Mouse (Mus musculus): Measurements from ENCODE around the gene Lrriq1.
A peak's percentile ranks its signal among the peaks of the same experiment; 100 is the strongest.

The Lrriq1 gene

DNA sequence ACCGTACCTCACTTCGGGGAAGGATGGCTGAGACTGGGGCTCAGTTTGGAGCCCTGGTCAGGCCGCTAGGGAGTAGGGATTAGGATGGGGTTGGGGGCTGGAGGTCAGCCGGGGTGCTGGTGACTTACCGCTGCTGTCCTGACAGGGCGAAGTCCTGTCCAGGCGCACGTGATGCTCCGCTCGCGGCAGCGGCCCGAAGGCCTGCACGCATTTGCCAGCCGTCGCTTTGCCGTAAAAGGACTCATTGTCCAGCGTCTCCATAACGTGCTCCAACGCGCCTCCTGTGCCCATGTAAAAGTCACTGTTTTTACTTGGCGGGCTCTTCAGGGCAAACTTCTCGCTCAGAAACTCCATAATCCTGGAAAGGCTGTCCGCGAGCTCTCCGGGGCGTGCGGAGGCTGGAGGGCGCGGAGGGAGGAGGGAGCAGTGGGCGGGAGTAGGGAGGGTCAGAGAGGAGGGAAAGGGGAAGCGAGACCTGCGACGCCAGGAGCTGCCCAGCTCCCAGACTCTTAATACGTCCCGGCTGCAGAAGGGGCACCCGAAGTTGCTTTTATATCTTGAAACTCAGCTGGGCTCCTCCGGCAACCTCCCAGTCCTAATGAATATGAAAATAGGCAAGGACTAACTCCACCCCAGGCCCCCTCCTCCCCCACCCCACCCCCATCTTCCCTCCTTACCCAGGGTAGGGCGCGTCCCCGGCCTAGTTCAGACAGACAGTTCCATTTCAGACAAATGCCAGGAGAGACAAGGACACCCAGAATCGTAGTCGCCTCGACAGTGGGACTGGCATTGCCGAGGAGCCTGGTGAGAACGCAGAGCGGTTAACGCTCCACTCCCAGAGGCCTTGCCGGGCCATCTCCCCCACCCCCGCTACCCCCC, 207.6 kb downstream of the Lrriq1 start:
- peak; percentile 82 for DNase-seq

DNA sequence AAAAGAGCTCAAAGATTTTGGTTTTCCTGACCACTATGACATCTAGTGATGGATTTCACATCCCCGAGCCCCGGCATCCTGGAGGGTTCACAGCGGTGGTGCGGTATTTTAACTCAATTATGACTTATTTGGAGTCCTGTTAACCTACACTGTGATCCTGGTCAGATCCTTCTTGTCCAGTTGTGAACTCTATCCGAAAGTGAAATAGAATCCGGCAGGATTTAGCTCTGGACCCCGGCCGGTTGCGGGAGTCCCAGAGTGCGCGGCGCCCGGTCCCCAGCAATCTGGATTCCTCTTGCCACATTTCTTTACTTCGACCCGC, 208.2 kb downstream of the Lrriq1 start:
- no peak for DNase-seq

DNA sequence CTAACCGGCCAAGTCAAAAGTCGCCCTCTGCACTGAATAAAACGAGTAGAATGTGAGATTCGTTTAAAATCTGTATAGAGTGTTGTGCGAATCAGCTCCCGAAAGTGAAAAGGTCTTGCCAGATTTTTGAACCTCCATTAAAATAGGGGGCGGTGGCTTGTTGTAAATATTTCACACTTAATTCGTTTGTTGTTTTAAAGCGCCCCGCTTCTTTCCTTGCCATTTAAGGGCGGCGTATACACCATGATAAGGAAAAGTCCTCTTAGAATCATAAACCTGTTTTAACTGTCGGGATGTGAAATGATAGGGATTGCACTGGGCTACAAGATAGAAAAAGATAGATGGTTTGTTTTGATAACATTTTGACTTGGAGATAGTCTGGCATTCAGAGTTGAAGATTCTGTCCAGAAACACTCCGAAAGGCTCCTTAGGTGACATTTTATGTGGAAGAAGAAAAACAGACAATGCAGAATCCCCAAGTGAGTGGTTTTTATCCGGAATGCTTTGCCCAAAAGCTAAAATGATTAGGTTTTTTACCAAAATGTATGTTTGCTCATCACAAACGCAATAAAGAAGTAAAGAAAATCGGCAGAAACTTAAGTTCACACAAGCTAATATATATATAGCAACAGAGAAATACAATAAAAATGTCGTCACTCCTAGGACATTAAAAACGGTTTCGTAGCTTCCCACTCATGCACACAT, 208.7 kb downstream of the Lrriq1 start:
- no peak for DNase-seq

DNA sequence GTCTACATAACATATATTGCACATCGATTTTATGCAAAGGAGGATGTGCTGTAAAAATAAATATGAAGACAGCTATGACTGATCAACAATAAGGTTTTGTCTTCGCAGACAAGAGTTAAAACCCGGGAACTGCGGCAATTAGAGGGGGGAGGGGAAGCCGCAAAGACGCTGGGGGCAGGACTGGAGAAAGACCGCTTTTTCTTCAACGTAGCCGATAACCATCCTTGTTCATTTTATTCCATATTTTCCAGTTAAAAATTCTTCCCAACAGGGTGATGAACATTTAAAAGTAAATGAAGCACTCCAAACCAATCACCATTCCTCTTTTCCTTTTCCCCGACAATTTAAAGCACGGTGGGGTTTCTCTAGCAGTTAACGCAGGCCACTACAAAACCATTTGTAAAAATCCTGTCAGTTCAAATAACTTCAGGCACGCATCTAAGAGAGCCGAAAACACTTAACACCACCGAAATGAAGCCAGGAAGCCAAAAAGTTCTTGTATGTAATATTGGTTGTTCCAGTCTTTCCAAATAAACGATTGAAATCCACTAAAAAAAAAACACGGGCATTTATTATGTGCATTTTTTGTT, 209.4 kb downstream of the Lrriq1 start:
- peak; percentile 56 for DNase-seq

DNA sequence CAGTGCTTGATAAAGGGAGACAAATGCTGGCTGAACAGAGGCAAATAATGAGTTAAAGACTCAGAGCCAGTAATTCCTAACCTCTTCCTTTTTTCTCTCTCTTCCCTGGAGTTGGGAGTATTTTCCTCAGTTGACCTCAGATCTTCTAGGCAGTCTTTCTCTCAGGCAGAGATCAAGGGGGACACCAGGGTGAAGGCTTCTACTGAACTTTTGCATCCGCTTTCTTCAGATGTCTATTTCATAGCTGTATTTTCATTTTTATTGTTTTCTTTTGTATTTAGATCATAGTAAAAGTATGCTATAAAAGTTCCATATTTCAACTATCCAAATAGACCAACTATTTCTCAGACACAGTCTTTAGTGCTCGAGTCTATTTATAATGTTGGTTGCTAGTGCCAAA, 233.6 kb downstream of the Lrriq1 start:
- no peak for DNase-seq

DNA sequence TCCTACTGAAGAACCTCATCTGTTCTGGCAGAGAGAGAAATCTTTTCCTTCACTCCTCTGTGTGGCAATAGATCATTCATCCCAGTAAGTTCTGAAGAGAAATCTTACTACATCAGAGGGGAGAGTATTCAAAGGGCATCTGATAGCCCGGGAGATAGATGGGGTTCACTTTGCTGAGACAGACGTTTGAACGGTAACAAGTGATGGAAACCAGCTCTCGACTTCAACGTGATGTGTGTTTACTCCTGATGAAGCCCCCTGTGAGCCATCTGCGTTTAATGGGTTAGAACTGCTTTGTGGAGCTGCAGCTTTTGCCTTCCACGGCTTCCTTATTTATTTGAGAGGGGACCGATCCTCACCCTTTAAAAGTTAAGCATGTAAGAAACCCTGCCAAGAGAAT, 235.2 kb downstream of the Lrriq1 start:
- DNase-seq, result no peak

DNA sequence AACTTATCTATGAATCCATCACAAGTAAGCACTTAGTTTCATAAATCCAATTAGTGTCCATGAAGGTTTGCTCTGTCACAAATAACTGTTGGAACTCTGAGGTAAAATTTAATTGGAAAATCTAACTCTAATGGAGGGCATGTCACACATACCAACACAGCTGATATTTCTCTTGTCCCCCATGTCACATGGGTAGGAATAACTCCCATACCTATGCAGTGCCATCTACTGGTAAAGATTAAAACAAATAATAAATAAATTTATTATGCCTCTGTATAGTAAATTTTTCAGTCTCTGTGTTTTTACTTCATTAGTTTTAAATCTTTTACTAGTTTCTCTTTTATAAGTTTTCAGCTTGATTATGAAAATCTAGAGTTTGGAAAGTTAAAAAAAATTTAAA, 236.5 kb downstream of the Lrriq1 start:
- no peak for DNase-seq

Data from heart, adult 11 months (tissue).